Mouse (Mus musculus) 3T3-L1 (cell line): ENCODE measurements around the gene Gm4952.
A peak's percentile ranks its signal among the peaks of the same experiment; 100 is the strongest.
"Not testable (repeated sequence)": the region's sequence is repeated elsewhere in the genome, so short reads cannot be mapped to it uniquely, and the experiment has no call there.

Experiments used
- DNase-seq: peaks from one replicate; pipeline ENCODE4 v3.0.0-alpha.2; 2015; ENCODE audit warnings: low read depth, low spot score

Gene Gm4952

GRCm38 (mm10) chr19:12600684-12601480 is 1.1 kb downstream of the Gm4952 start:
- DNase-seq = no peak

DNA sequence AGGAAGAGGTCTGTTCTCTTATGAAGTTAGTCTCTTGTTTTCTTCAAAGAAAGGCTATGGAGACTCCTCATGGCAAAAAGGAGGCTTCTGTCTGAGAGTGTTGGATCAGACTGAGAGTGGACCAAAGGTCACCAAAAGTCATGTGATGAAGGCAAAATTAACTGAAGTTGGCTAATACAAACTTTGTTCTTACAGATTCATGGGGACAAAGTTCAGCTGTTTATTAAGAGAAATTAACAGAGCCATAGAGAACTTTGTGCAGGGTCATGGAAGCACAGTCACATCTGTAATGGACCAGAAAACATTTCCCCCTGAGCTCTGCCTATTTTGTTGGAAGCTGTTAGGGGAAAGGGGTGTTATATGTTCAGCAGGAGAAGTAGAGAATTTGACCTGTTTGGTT is 8.6 kb downstream of the Gm4952 start:
- no peak for DNase-seq

DNA sequence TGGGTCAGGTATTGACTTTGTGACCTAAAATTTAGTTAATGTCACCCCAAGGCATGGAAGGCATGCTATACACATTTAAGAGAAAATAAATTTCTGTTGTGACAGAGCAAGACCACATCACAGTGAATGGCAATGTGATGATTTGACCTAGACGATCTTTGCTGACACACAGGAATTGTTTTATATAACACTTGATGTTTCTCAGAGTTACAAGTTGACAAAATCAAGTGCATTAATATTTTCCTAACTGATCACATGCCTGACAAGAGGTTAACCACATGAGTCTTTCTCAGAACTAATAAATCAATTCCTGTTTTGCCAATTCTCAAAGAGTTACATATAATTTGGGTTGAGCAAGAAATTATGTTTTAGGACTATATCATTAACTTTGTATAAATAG is 13.9 kb downstream of the Gm4952 start:
- DNase-seq = no peak

GRCm38 (mm10) chr19:12633176-12633575 is 33.4 kb downstream of the Gm4952 start, which contains the start of gene Glyat:
TSS of gene Glyat (plus strand) at chr19:12633308.
- DNase-seq = peak; percentile 6

DNA sequence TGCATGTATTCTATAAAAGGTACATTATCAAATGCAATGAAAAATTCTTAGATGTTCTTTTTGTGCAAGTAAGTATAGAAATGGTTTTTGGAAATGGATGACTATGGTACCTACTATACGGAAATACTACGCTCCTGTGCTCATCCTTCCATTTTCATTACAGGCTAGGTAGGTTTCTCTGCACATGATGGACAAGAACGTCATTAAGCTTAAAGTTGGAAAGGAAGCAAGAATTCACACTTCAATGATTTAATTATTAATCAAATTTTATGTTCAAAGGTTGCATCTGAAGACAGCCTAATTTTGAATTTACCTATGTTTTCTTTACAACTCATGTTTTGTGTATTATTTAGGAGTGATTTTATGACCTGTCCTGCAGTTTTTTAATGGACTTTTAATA is 34.5 kb downstream of the Gm4952 start:
- DNase-seq = no peak

DNA sequence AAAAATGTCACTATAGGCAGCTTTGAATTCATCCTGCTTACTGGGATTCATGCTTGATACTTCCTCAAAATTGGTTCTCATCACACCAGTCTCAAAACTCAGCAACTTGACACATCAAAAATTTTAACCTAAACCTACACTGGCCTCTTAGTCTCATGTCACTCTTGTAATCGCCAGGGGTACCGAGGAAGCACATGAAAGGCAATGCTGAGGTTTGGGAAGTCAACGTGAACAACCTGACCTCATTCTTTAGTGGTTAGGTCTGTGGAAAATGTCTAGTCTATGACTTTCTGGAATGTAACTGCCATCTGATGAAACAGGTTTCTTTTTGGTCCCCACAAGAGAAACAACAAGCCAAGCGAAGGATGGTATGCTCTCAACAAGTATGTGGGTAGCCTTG is 35.2 kb downstream of the Gm4952 start:
- DNase-seq = no peak

DNA sequence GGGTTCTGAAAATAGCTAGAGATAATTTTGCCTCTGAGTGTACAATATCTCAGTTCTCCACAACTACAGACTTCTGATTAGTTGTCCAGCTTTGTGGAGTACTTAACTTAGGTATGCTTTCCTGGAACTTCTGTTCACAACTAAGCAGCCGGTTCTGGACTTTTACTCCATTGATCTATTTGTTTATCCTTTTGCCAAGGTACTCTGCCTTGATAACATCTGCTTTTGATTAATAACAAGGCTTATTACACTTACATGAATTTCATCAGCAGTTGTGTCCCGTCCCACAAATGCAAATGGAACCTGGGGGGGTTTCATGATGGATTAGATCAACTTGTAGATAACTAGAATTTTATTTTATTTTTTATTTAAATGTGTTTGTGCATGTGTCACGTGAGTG is 37.1 kb downstream of the Gm4952 start:
- no peak for DNase-seq

DNA sequence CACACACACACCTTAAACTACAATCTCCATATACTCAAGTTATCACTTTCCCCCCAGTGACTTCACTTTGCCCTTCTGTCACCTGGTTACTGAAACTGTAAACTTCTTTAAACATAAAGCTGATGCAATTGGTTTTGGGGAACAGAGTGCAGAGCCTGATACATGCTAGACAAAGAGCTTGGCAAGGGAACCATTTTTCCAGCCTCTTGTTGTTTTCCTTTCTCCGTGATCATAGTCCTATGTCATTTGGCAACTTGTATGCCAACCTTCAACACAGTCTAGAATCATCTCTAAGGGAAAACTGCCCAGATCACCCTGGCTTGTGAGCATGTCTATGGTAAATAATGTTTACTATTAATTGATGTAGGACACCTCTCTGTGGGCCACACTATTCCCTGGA is 38.3 kb downstream of the Gm4952 start:
- no peak for DNase-seq

DNA sequence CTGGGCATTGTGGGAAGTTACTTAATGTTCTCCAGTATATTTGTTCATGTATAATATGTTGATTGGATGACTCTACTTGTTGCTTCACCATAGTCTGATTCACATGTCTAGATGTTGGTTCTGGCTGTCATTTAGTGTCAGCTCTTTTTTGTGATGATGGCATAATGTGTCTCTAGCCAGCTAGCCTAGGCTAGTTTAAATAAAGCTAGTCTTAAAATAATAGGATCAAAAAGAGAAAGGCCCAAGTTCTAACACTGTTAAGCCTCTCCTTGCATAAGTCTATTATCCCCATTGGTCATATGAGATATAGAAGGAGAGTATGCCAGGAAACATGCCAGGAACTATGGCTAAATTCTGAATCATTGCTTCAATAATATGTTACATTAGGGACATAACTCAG is 49.7 kb downstream of the Gm4952 start:
- DNase-seq = no peak

DNA sequence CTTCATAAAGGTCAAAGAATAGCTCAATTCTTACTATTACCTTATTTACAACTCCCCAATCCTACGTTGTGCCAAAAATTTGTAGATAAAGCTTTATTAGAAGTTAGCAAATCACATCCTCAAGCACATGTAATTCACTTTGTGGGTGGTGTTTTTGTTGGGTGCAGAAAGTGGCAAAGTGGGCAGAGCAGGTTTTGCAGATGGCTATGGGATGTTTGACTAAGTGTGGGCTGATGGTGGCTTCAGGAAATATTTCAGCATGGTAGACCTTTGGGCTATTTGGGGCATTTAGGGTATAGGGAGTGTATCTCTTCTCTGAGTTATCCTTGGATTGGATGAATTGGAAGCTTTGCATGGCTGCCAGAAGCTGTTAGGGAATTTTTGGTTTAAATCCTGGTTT is 66.4 kb downstream of the Gm4952 start:
- no peak for DNase-seq

DNA sequence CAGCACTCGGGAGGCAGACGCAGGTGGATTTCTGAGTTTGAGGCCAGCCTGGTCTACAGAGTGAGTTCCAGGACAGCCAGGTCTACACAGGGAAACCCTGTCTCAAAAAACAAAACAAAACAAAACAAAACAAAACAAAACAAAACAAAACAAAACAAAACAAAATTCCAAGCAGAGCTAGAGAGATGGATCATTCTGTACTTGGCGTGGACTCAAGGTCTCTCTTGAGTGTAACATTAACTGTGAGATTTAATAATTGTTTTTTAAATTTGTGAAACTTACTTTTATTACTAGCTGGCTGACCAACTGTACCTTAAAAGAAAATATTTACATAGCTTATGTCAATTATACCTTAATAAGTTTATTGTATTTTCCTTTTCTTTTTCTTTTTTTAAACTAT is 68.8 kb downstream of the Gm4952 start:
- DNase-seq = not testable (repeated sequence)

DNA sequence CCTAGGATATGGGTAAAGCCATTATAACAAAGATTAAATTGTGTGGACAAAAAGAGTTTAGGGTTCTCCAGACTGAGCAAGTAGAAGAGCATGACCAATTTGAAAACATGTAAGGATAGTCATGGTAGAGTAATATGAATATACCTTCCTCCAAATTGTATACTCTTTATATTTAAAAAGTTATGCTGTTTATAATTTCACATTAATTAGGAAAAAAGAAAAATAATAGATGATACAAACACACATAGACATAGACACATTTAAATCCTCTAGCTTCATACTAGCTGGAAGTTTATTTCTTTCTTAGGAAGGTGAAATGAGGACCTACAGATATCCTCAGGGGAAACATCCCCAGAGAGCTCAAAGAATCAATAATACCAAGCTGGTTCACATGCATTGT is 70.4 kb downstream of the Gm4952 start, which contains the start of gene Olfr1442:
Olfr1442 (plus strand) TSS at position 301 of the 400 bp plus-strand sequence.
- no peak for DNase-seq

GRCm38 (mm10) chr19:12671051-12671450 is 71.3 kb downstream of the Gm4952 start:
- DNase-seq = no peak

DNA sequence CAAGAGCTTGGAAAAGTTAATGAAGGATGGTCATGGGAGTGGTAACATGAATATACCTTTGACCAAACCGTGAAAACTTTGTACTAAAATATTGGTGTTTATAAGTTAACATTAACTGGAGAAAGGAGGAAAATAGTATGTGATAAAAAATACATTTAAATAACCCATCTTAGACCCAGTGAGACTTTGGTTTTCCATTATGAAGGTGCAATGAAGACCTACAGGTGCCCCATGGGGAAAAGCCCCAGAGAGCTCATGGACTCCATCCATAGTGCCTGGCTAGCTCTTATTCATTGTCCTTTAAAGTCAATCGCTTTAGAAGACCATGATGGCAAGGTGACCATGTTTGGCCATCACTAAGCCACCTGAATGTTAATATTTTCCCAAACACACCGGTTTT is 78.0 kb downstream of the Gm4952 start, which contains the start of gene Olfr1443:
Olfr1443 (plus strand) TSS at position 301 of the 400 bp plus-strand sequence.
- DNase-seq = no peak
